Mouse (Mus musculus) T-helper 1 cell (primary cell): ENCODE measurements around the gene Zmiz2.
"Not testable (repeated sequence)": the region's sequence is repeated elsewhere in the genome, so short reads cannot be mapped to it uniquely, and the experiment has no call there.

Experiments
- in situ Hi-C: fragments of 300-600 bp; cut with MboI, MseI; formaldehyde crosslinking; loops from one replicate; pipeline ENCODE4 v1.15.1; 2025; ENCODE audit warnings: high pct_unique_total_duplicates

Zmiz2 gene

GRCm38 (mm10) chr11:6419156-6419555, 30.3 kb downstream of the Zmiz2 start:
- in situ Hi-C loops = not testable (repeated sequence)

DNA sequence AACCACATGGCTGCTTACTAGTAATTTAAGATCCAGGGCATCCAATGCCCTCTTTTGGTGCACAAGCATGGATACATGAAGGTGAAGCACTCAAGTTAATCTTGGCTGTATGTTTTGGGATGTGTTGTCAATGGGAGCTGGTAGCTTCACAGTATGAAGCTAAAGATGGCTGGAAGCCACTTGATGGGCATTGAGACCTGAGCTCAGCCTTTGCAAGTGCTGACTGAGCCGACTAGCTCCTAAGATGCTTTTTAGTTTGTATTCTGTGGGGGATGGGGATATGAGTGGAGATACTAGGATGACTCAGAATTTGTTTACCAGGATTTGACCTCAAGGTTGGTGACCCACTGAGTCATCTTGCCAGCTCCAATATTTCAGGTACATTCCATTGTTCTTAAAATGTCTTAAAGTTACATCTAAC, 31.4 kb downstream of the Zmiz2 start:
- in situ Hi-C loops = no loop called here

DNA sequence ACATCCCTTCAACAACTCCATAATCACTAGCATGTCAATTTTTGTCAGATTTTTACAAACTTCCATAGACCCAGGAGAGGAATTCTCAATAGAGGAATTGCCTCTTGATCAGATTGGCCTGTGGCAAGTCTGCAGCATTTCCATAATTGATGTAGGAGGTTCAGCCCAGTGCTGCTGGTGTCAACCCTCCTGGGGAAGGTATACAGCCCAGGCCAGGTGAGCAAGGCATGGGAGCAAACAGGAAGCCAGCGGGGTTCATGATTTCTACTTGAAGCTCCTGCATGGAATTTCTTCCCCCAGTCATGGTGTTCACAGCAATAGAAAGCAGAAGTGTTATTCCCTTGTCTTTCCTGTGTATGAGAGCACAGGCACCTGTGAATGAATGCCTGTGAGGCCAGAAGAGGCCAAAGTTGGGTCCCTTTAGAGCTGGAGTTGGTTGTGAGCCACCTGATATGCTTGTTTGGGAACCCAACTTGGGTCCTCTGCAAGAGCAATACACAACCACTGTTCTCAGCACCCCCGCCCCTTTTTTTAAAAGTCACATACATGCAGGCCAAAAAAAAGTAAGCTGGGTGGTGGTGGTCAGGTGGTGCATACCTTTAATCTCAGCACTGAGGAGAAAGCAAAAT, 32.0 kb downstream of the Zmiz2 start:
- in situ Hi-C loops = no loop called here

DNA sequence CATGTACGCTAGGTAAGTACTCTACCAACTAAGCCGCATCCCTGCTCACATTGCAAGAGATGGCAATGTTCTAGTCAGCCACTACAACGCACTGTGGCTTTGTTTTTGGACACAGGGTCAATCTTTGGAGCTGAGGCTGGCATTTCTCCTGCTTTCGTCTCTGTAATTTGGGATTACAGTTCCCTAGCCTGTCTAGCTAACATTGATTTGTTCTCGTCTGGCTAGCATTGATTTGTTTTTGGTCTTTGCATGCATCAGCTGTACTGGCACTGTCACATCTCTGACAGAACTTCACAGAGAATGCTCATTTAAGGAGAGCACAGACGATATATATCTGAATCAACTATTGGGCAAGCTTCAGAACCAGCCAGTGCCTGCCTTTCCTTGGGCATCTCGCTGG, 41.3 kb downstream of the Zmiz2 start:
- in situ Hi-C loops = no loop called here

DNA sequence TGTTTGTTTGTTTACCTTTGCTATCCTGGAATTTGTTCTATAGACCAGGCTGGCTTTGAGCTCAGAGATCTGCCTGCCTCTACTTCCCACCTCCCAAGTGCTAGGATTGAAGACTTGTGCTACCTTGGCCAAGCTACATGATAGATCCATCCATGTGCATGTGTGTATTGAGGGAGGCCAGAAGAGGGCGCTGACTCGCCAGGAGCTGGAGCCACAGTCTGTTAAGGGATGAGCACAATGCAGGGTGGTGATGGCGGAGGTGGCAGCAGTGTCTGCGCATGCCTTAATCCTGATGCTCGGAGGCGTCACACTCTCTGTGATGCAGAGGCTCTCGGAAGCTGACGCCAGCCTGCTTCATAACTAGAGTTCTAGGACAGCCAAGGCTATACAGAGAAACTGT, 47.6 kb downstream of the Zmiz2 start:
- in situ Hi-C loops = no loop called here

DNA sequence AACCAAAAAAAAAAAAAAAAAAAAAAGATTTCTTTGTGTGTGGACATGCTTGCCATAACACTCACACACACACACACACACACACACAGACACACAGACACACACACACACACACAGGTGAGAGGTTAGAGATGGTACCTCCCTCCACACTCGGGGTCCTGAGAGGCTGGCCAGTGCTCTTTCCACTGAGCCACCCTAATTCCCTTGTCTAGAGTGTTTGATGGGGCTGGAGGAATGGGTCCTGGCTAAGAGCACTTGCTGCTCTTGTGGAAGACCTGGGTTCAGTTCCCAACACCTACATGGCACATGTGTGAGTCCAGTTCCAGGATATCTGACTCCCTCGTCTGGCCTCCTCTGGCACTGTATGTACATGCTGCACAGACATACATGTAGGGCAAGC, 48.8 kb downstream of the Zmiz2 start:
- in situ Hi-C loops = no loop called here

DNA sequence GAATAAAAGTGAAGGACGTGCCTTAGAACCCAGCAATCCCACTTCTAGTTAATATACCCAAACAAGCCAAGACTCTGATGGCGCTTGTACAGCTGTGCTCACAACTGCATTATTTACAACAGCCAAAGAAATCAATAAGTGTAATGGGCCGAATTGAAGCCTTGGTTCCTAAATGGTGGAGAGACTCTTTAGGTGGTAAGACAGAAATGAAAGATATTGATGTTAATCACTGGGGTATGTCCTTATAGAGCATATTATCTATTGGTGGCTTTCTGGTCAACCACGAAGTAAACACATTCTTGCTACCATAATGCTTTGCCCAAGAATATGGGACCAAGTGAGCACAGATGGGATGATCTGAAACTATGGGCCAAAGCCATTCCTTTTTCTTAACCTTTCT, 51.3 kb downstream of the Zmiz2 start:
- in situ Hi-C loops = no loop called here

DNA sequence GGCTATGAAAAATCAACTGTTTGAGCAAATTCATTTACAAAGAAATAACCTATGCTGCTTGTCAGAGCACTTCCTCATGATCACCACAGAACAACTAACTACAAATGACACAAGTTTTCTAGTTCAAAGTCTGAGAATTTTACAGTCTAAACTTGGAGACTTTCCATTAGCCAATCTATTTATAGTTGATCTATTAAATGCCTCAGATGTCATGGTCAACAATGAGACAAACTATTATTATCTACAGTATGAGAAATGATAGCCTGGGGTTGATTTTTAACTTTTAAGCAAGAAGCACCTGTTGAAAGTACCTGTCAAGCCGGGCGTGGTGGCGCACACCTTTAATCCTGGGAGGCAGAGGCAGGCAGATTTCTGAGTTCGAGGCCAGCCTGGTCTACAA, 53.7 kb downstream of the Zmiz2 start:
- in situ Hi-C loops = no loop called here

- in situ Hi-C loops = no loop called here
Measured at GRCm38 (mm10) chr11:6443102-6443501, 54.2 kb downstream of the Zmiz2 start.

DNA sequence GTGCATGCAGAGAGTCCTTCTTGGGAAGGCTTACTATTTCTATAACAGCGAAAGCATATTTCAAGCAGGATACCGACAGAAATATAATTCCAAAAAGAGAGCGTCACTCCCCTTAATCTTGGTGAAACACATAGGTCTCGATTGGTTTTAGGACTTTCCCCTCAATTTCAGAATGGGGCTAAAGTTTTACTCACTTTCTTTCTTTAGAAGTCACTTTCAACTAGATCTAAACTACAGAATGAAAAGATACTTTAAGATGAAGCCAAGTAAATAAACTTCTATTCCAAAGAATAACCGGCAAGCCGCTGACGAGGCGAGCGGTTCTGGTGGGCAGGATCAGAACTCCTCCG, 54.8 kb downstream of the Zmiz2 start:
- in situ Hi-C loops = no loop called here

DNA sequence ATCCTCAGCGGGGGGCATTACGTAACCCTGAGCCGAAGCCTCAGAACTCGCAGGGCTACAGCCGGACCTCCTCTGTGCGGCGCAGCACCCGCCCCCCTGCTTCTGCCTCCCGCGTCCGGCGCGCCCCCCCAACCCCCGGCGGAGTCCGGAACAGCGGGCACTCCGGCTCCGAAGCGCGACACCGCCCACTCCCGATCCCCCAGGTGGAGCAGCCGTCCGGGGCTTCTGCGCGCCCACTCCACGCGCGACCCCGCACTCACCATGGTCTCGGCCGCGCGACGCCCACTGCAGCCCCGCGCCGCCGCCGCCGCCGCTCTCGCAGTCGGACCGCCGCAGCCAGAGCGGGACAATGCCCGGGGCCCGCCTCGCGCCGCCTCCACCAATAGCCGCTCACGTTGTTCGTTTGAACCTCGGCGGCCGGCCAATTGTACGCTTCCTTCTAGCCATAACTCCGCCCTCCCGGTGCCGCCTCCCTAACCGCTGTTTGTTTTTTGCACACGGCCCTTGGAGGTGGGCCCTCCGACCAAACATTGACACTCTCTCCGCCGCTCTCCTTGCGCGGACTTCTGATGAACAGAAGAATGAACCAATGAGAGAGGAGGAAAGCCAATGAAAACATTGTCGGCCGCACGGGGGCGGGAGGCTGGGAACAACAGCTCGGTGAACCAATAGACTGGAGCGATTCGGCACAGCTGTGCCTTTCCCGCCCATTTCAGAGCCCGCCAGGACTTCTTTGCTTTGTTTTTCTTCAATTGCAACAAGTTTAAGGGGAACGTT, 55.4 kb downstream of the Zmiz2 start, which contains the start of gene H2afv:
Gene H2afv (minus strand): TSS at position 367 of the 777 bp plus-strand sequence.
- in situ Hi-C loops = no loop called here

DNA sequence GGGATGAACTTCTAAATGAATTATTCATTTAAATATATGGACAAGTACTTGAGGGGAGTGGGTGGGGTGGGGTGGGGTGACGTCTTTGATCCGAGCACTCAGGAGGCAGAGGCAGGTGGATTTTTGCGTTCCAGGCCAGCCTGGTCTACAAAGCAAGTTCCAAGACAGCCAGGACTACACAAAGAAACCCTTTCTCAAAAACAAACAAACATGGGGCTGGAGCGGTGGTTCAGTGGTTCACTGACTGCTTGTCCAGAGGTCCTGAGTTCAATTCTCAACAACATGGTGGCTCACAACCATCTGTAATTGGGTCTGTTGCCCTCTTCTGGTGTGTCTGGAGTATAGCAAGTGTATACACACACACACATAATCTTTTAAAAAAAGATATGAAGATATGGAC, 56.6 kb downstream of the Zmiz2 start:
- in situ Hi-C loops = no loop called here

DNA sequence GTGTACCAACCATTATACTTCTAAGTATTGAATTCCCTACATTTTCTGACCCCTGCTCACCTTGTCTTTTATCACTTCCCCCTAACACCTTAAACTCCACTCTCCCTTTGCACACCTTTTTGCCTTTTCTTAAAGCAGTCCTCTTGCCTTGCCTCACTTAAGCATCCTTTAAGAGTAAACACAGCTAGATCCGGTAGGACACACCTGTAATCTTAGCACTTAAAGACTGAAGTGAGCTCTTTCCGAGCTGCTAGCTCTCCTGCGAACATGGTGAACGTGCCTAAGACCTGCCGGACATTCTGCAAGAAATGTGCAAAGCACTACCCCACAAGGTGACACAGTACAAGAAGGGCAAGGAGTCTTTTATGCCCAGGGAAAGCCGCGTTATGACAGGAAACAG, 57.1 kb downstream of the Zmiz2 start:
- in situ Hi-C loops = no loop called here

GRCm38 (mm10) chr11:6447493-6447892, 58.6 kb downstream of the Zmiz2 start:
- in situ Hi-C loops = no loop called here

DNA sequence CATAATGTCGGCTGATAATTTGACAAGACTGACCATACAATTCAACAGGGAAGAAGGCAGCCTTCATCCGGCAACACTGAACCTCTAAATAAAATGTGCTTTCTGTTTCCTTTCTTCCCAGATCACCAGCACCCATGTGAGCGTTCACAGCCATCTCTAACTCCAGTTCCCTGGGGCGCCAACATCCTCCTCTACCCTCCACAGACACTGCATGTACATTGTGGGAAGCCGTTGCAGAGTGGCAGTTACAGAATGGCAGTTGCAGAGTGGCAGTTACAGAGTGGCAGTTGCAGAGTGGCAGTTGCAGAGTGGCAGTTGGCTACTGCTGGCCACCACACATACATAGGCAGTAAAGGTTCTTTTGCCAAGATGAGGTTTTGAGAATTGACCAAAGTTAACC, 59.3 kb downstream of the Zmiz2 start:
- in situ Hi-C loops = not testable (repeated sequence)
